Mouse (Mus musculus) spleen, postnatal 36 days (tissue): ENCODE results near the gene Nipsnap1.

Source experiments
- DNase-seq, 2 experiments: peaks; one replicate each; pipeline ENCODE4 v3.0.0; 2022; ENCODE audit warnings: low spot score in 2 of 2, mixed read lengths in 1 of 2

The Nipsnap1 gene

DNA sequence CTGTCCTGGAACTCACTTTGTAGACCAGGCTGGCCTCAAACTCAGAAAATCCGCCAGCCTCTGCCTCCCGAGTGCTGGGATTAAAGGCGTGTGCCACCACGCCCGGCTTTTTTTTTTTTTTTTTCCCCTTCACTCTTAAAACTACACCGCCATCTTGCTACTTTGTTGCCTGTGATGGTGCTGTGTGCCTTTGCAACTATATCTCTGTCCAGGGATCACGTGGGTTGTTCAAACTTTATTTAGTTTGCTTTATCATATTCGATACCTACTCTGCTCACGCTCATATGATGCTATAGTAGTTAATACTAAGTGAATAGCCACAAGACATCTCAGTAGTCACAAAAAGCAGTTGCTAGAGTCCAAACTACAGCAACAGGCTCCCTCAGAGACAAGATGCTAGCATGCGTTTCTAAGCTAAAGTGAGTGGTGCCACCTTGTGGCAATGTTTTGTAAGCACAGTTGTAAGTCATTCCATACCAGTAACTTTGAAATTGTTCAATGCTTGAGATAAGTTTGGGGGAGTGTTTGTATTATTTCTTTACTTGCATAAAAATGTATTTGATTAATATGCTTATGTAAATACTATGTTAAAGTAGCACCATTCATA lies 8.0 kb upstream of the Nipsnap1 start:
- peak; percentile 36 to 58 for DNase-seq

GRCm38 (mm10) chr11:4874551-4874950 lies 800 bp downstream of the Nipsnap1 start:
- DNase-seq: no peak

DNA sequence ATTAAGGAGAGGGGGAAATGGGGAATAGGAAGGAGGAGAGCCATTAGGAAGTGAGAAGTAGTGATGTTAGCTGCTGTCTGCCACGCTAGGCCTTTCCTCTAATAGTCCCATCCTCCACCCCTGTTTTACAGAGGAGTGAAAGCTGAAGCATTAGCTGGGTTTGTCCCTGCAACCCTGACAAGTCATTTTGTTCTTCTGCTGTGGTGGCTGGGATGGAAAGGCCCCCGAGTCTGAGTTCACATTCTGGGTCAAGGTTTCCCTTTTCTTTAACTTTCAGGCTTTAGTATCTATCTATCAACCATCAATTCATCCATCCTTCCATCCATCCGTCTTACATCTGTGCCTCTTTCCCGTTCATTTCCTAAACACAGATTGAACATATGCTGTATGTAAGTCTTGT lies 7.3 kb downstream of the Nipsnap1 start:
- no peak for DNase-seq

DNA sequence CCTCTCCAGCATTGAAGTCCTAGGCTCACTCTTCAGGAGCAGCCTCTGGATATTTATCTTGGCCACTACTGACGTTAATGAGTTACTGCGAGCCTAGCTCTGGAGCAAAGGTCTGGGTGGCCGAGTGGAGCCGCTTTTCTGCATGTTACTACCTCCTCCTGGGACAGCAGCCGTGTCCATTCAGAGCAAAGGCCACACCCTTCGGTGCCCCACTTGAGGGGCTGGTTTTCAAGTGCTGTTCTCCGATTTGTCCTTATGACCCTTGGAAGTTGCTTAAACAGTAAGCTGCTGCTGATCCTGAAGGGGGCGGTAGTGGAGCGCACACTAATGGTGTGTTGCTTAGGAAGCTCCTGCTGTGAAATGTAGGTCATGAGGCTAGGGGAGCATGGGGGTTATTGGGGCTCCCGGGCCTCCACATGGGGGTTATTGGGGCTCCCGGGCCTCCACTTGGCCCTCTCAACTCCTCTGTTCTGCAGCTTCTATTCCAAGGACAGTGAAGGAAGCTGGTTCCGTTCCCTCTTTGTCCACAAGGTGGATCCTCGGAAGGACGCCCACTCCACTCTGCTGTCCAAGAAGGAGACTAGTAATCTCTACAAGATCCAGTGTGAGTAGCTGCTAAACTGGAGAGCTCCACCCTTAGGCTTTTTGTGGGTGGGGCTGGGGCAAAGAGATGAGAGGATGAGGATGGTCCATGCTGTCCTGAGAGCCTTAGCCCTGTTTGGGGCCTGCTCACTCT lies 9.3 kb downstream of the Nipsnap1 start:
- DNase-seq: no peak

DNA sequence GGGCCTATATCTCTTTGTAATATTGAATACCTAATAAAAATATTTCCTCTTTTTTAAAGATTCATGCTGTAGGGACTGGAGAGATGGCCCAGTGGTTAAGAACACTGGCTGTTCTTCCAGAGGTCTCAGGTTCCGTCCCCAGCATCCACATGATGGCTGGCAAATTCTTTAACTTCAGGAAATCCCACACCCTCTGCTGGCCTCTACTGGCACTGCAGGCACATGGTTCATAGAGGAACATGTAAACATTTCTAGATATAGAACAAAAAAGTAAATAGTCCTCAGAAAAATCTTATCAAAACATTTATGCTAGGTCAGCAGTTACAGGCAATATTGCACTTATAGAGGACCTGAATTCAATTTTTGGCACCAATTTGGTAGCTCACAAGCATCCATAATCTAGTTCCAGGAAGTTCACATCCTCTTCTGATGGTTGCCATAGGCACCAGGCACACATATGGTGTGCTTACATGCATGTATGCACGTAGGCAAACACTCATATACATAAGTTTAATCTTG lies 11.7 kb downstream of the Nipsnap1 start:
- peak; percentile 11 to 41 for DNase-seq

DNA sequence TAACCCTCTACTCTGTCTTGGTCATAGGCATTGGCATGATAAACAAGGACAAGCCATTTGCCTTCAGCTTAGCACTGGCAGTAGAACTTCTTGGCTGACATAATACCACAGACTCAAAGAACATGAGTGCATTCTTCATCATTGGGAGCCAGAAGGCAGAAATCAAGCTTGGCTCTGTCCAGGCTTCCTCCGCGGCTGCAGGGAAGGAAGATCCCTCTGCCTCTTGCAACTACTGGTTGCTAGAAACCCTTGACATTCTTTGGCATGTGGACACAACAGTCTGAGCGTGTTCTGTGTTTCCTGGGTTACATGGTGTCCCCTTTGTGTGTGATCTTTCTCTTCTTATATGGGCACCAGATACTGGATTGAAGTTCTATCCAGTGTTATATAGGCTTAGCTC lies 13.2 kb downstream of the Nipsnap1 start:
- no peak for DNase-seq

GRCm38 (mm10) chr11:4894848-4895816 lies 21.4 kb downstream of the Nipsnap1 start, which contains the start of gene Thoc5:
Gene Thoc5, plus strand, starts transcription at chr11:4895320.
- peak; percentile 80 to 83 for DNase-seq

DNA sequence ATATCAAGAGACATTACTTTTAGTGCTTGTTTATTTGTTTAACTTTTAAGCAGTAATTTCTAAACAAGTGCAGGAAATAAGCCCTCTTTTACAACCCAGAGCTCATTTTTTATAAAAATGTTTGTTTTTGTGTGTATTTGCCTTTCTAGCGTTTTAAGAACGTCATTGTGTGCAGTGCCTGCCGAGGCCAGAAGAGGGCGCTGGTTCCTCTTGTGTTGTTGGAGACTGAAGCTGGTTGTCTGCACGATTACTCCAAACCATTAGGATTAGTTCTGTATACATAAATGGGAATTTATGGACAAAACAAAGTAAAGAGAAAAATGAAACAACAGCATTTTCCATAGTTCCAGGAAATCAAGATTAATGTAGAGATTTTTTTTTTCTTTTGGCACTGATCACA lies 26.7 kb downstream of the Nipsnap1 start:
- no peak for DNase-seq

DNA sequence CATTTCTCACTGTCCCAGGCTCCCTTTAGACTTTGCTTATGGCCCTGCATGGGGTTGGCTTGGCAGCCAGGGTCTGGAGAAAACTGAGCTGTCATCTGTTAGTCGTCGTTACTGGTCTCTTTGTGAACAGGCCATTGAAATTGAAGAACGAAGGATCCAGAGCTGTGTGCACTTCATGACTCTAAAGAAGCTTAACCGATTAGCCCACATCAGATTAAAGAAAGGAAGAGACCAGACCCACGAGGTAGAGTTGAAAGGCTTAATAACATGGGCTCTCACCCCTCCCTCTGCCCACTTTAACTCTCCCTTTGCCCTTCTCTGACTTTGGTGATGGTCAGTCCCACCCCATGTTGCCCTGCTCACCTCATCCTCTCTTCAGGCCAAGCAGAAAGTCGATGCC lies 28.2 kb downstream of the Nipsnap1 start:
- no peak for DNase-seq

- DNase-seq: no peak
Observed at GRCm38 (mm10) chr11:4906231-4906630, 32.5 kb downstream of the Nipsnap1 start.

- peak; percentile 16 to 29 for DNase-seq
Observed at GRCm38 (mm10) chr11:4916068-4916467, 42.3 kb downstream of the Nipsnap1 start.

DNA sequence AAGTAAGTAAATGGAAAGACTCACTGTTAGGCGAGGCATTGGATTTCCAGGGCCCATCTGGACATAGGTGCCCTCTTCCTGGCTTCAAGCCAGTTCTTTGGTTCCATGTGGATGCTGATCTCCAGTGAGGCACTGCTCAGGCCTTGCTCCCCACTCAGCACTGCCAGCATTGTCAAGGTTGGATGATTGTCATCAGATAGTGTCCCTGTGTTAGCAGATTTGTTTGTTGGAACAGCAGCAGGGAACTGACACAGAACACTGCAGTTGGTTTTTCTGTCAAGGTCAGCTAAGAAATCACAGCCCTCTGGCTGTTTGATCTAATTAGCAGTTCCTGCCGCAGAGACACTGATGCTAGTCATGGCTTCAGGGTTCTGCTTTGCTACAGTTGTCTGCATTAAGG lies 47.5 kb downstream of the Nipsnap1 start:
- DNase-seq: no peak

- no peak for DNase-seq
Observed at GRCm38 (mm10) chr11:4921751-4922150, 48.0 kb downstream of the Nipsnap1 start.

DNA sequence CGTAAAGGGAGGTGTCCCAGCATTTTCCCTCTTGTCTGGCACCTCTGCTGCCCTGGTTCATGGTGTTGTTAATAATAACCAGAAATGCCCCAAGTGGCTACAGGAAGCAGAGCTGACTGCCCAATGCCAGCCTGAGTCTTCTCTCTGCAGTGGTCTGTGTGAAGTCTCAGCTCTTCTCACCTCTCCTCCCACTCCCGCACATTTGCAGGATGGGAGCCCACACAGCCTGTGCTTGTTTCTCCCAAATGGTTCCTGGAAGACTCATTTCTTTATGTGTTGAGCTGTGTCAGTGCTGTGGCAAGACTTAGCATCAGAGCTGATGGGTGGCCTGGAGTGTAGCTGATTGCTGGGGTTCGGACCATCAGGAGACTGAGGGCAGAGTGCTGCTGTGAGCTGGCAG lies 53.5 kb downstream of the Nipsnap1 start:
- no peak for DNase-seq

DNA sequence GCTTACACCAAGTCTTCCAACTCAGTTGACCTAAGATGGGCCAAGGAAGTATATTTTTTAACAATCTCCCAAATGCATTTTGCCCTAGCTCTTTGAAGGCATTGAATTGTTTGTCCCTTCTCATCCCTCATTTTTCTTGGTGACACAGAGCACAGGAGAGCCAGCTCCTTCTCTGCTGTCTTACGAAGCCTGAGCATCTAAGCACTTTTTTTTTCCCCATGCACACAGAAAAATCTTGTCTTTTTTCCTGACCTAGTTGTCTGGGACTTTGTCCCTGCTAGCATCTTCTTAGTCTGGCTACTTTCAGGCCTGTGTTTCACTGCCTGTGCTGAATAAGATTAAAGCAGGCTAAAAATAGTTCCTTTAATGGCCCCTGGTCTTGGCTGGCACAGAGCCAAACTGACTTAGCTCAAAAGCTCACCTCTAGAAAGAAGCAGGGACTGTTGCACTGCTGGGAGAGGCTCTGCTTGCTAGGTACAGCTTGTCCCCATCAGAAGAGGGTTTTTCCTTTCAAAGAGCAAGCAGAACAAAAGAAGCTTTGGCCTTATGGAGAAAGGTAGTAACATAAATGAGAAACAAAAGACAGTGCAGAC lies 57.4 kb downstream of the Nipsnap1 start:
- DNase-seq: no peak

GRCm38 (mm10) chr11:4936243-4936642 lies 62.5 kb downstream of the Nipsnap1 start:
- no peak for DNase-seq
